ENCODE assay signal across 7 mouse cellular contexts in genomic region chr14:12823781-12824180, GRCm38 (mm10). TPM values are rescaled to one million over a fixed set of nuclear protein-coding genes. Genes with fewer than 3 reads are reported as not detected.
DNase-seq lines count a peak whose midpoint lies in the region; ATAC-seq and TF ChIP-seq lines count a peak whose summit lies in the region.

No protein-coding gene starts in this region.

- no peaks in the 10 kb centered on the region for H3K36me3 ChIP-seq in lung, postnatal 0 days (ENCODE audit: insufficient read depth, low read length)
- H3K36me3 ChIP-seq in hindbrain, embryonic 15.5 days, result no peaks in the 10 kb centered on the region

- H3K27ac ChIP-seq in lung, postnatal 0 days (ENCODE audit: low read length), result no peak overlapping the region
- peak overlapping the region; percentile 99 for H3K27ac ChIP-seq in hindbrain, embryonic 15.5 days (replicated peaks)

- H3K4me2 ChIP-seq in lung, postnatal 0 days (replicated peaks; ENCODE audit: low read depth, low read length), result no peak overlapping the region
- peak overlapping the region; percentile 73 for H3K4me2 ChIP-seq in hindbrain, embryonic 15.5 days

- H3K9ac ChIP-seq in lung, postnatal 0 days (replicated peaks; ENCODE audit: low read depth), result no peak overlapping the region
- no peak overlapping the region for H3K9ac ChIP-seq in hindbrain, embryonic 15.5 days

- WGBS in lung, postnatal 0 days, result 9% methylated on average over 6 of the region's 6 CpGs
- WGBS in hindbrain, embryonic 15.5 days, result 15% methylated on average over 6 of the region's 6 CpGs

- H3K4me3 ChIP-seq in lung, postnatal 0 days (ENCODE audit: low read depth, low read length), result no peak overlapping the region
- H3K4me3 ChIP-seq in hindbrain, embryonic 15.5 days, result peak overlapping the region; percentile 62

- TF ChIP-seq CTCF in lung, postnatal 0 days (IDR thresholded peaks at IDR 0.05), result no peak

- H3K27me3 ChIP-seq in lung, postnatal 0 days (replicated peaks; ENCODE audit: insufficient read depth, low read length), result peaks cover 21% of the 10 kb centered on the region; the same call in 1 of the 2 replicates
- no peaks in the 10 kb centered on the region for H3K27me3 ChIP-seq in hindbrain, embryonic 15.5 days

- no peak for ATAC-seq in lung, postnatal 0 days
- no peak for ATAC-seq in hindbrain, embryonic 15.5 days (ENCODE audit: low FRiP score, low read depth)

- H3K9me3 ChIP-seq in lung, postnatal 0 days (ENCODE audit: low read length), result no peaks in the 10 kb centered on the region
- H3K9me3 ChIP-seq in hindbrain, embryonic 15.5 days, result no peaks in the 10 kb centered on the region

- peak; percentile 28 for DNase-seq in lung, postnatal 0 days (ENCODE audit: low spot score)
- DNase-seq in lung, postnatal 4 days, result no peak
- DNase-seq in c-Kit-positive CD71-negative TER-119-negative erythroid progenitor cells, embryonic 14.5 days (ENCODE audit: low read depth), result peak; percentile 8
- DNase-seq in ovary, postnatal 36 days (ENCODE audit: low spot score), result peak; percentile 41
- no peak for DNase-seq in right cerebral cortex, postnatal 36 days (ENCODE audit: low spot score in 2 of 2)
- DNase-seq in cerebellum, postnatal 36 days, result no peak

- no peaks in the 10 kb centered on the region for H3K4me1 ChIP-seq in lung, postnatal 0 days (ENCODE audit: insufficient read depth, low read depth, low read length)
- H3K4me1 ChIP-seq in hindbrain, embryonic 15.5 days (replicated peaks), result peaks cover 26% of the 10 kb centered on the region

- no peak for TF ChIP-seq EP300 in lung, postnatal 0 days (IDR thresholded peaks at IDR 0.05)

RNA-seq across cellular contexts. Expression of gene Cadps, which starts 0.9 kb away (rescaled TPM):
- 0.16 and 0.36 TPM in 2 replicates for polyA plus RNA-seq in lung, postnatal 0 days (2015; fragmentation: Nextera tagmentation; extraction: Ambion mirVana)
- polyA plus RNA-seq in hindbrain, embryonic 15.5 days (2015; fragmentation: Nextera tagmentation; extraction: Ambion mirVana), result 40.8 and 44.0 TPM in 2 replicates

Comparison
In these comparisons a context has a peak if more than half of its experiments do, and no peak if none do; other contexts are left out.
1. DNase-seq: peak in lung, postnatal 0 days (single experiment), c-Kit-positive CD71-negative TER-119-negative erythroid progenitor cells, embryonic 14.5 days (single experiment) and ovary, postnatal 36 days (single experiment); none in lung, postnatal 4 days (0 of 2), right cerebral cortex, postnatal 36 days (0 of 2) and cerebellum, postnatal 36 days (0 of 2).
2. RNA of gene Cadps, which starts 0.9 kb away (polyA plus RNA-seq): 40.8 to 44.0 TPM in hindbrain, embryonic 15.5 days; 0.16 to 0.36 TPM in lung, postnatal 0 days; every median in the first group is over 10 times any median in the second.